Mouse (Mus musculus) cerebellum, postnatal 14 days (tissue): ENCODE data around the gene Chst11.
A peak's percentile ranks its signal among the peaks of the same experiment; 100 is the strongest.

Experiments used
- DNase-seq, 2 experiments: peaks; one replicate each; pipeline ENCODE4 v3.0.0; 2021; ENCODE audit warnings: mixed read lengths in 2 of 2

The Chst11 gene

GRCm38 (mm10) chr10:82984950-82985699 is at the start of gene Chst11:
TSS of gene Chst11 (plus strand) at chr10:82985498.
- DNase-seq: peak; percentile 71 to 84

- no peak for DNase-seq
These were observed 49.5 kb upstream of the Chst11 start for GRCm38 (mm10) chr10:82935774-82936173.

- DNase-seq: no peak
These were observed 31.9 kb upstream of the Chst11 start for GRCm38 (mm10) chr10:82953415-82953814.

GRCm38 (mm10) chr10:82955117-82955516 is 30.2 kb upstream of the Chst11 start:
- no peak for DNase-seq

- no peak for DNase-seq
These were observed 27.0 kb upstream of the Chst11 start for GRCm38 (mm10) chr10:82958218-82958761.

GRCm38 (mm10) chr10:82959316-82959715 is 26.0 kb upstream of the Chst11 start:
- DNase-seq: no peak

- DNase-seq: no peak
These were observed 24.0 kb upstream of the Chst11 start for GRCm38 (mm10) chr10:82961302-82961701.

- no peak for DNase-seq
These were observed 23.3 kb upstream of the Chst11 start for GRCm38 (mm10) chr10:82962018-82962417.

- no peak for DNase-seq
These were observed 22.8 kb upstream of the Chst11 start for GRCm38 (mm10) chr10:82962472-82963020.

- DNase-seq: no peak
These were observed 20.8 kb upstream of the Chst11 start for GRCm38 (mm10) chr10:82964491-82964890.

- no peak for DNase-seq
These were observed 18.6 kb upstream of the Chst11 start for GRCm38 (mm10) chr10:82966672-82967071.

GRCm38 (mm10) chr10:82969612-82970011 is 15.7 kb upstream of the Chst11 start:
- DNase-seq: no peak

GRCm38 (mm10) chr10:82971549-82971948 is 13.7 kb upstream of the Chst11 start:
- DNase-seq: no peak

- DNase-seq: no peak
These were observed 11.1 kb upstream of the Chst11 start for GRCm38 (mm10) chr10:82974201-82974600.

GRCm38 (mm10) chr10:82974627-82975177 is 10.6 kb upstream of the Chst11 start:
- no peak for DNase-seq

GRCm38 (mm10) chr10:82975806-82976205 is 9.5 kb upstream of the Chst11 start:
- no peak for DNase-seq

GRCm38 (mm10) chr10:82982286-82982685 is 3.0 kb upstream of the Chst11 start:
- DNase-seq: no peak

- DNase-seq: peak; percentile 74 to 82
These were observed 418 bp downstream of the Chst11 start for GRCm38 (mm10) chr10:82985700-82986131.

GRCm38 (mm10) chr10:82986251-82986992 is 1.1 kb downstream of the Chst11 start:
- peak; percentile 18 to 37 for DNase-seq

GRCm38 (mm10) chr10:82986993-82987349 is 1.7 kb downstream of the Chst11 start:
- no peak for DNase-seq

GRCm38 (mm10) chr10:82987394-82987793 is 2.1 kb downstream of the Chst11 start:
- no peak for DNase-seq

GRCm38 (mm10) chr10:82989418-82990025 is 4.2 kb downstream of the Chst11 start:
- DNase-seq: no peak

- no peak for DNase-seq
These were observed 5.6 kb downstream of the Chst11 start for GRCm38 (mm10) chr10:82990918-82991317.
